Mouse (Mus musculus) lung, embryonic 16.5 days (tissue): ENCODE measurements at regions not wholly inside any gene's neighbourhood (a gene's known extent, or its start where the extent isn't known, plus 50 kb on each side); places are given as distances from the start of the nearest gene placed in this dataset.

Source experiments
- ATAC-seq: fragments of 200-750 bp; cut with Nextera tagmentation; 2 replicates; pipeline ENCODE4 v1.8.0; 2017; ENCODE audit warnings: low read depth, mild to moderate bottlenecking, moderate library complexity
- H3K27ac ChIP-seq: fragments of 300-500 bp; sonication (generic); 2 replicates; pipeline ENCODE4 v1.5.1; 2014; ENCODE audit warnings: mild to moderate bottlenecking, control low read depth, low read length
- H3K27me3 ChIP-seq: fragments of 300-500 bp; sonication (generic); 2 replicates; pipeline ENCODE4 v1.6.1; 2014; ENCODE audit warnings: low read depth, low read length, mixed read lengths; ENCODE audit not compliant: control insufficient read depth, insufficient read depth
- H3K36me3 ChIP-seq: fragments of 300-500 bp; sonication (generic); 2 replicates; pipeline ENCODE4 v1.6.1; 2014; ENCODE audit warnings: low read length; ENCODE audit not compliant: control insufficient read depth, insufficient read depth
- H3K4me1 ChIP-seq: fragments of 300-500 bp; sonication (generic); replicated peaks from 2 replicates; pipeline ENCODE4 v1.6.1; 2014; ENCODE audit warnings: low read length, mixed read lengths; ENCODE audit not compliant: control insufficient read depth, insufficient read depth
- H3K4me2 ChIP-seq: fragments of 300-500 bp; sonication (generic); 2 replicates; pipeline ENCODE4 v1.6.1; 2014; ENCODE audit warnings: low read depth, low read length, control low read depth
- H3K4me3 ChIP-seq: fragments of 300-500 bp; sonication (generic); 2 replicates; pipeline ENCODE4 v1.5.1; 2014; ENCODE audit warnings: mild to moderate bottlenecking, low read length, control low read depth
- H3K9ac ChIP-seq: fragments of 300-500 bp; sonication (generic); 2 replicates; pipeline ENCODE4 v1.6.1; 2014; ENCODE audit warnings: low read length, control low read depth
- H3K9me3 ChIP-seq: fragments of 300-500 bp; sonication (generic); 2 replicates; pipeline ENCODE4 v1.6.1; 2016; ENCODE audit warnings: low read length; ENCODE audit not compliant: control insufficient read depth
- WGBS: fragments of 180-500 bp; shearing (Covaris S2); extraction: QIAGEN DNeasy Blood & Tissue Kit; methylation state at CpG from one replicate; pipeline ENCODE4 v1.1.7; 2014; 5-methylcytosine and 5-hydroxymethylcytosine counted together

DNA sequence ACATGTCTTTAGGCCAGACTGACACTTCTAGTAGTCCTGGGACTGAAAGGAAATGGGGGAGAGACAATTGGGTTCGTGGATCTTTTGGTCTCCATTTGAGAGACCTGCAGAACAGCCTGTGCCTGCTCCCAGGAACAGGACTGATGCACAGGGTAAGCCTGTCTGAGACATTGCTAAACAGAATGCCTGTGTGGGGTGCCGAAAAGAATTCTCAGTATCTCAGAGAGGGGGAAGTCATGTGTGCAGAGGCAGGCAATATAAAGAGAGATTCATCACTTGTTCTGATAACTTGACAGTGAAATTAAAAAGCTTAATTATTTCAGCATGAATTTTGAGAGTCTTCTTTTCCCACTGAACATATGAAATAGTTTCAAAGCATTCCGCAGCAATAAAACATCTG, 268.7 kb downstream of the Rnf144a start:
- no peak overlapping the region for H3K4me2 ChIP-seq
- no peak for ATAC-seq
- H3K9ac ChIP-seq: no peak overlapping the region
- H3K4me1 ChIP-seq: no peaks in the 10 kb centered on the region
- H3K27ac ChIP-seq: no peak overlapping the region
- no peaks in the 10 kb centered on the region for H3K36me3 ChIP-seq
- no peaks in the 10 kb centered on the region for H3K27me3 ChIP-seq
- H3K4me3 ChIP-seq: no peak overlapping the region
- H3K9me3 ChIP-seq: no peaks in the 10 kb centered on the region
- WGBS: 59% methylated on average over 3 of the region's 3 CpGs

DNA sequence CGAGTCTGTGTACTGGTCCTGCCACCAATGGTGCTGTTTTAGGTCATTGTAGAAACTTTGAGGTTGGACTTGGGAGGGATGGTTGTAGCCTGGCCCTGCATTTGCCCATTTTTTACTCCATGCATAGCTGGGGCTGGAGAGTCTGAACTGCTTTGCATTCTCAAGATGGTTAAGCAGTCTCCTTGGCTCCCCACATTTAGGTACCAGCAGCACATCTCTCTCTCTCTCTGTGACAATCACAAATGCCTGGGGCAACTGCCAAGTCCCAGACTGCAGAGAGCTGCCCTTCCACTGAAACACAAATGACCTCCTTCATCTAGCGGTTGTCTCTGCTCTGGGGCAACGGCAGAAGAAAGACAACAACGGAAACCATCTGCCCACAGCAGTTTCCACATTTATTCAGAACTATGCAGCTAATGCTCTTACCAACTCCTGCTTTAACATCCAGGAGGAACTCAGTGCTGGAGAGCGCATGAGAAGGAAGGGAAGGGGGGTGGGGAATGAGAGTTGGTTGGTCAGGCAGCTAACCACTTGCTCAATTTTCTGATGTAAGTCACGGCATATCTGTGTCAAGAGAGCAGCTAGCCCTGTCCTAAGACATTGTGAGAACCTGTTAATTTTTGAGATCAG, 269.9 kb downstream of the Rnf144a start:
- ATAC-seq: no peak
- H3K27me3 ChIP-seq: no peaks in the 10 kb centered on the region
- H3K4me3 ChIP-seq: no peak overlapping the region
- H3K9ac ChIP-seq: no peak overlapping the region
- H3K4me2 ChIP-seq: no peak overlapping the region
- 51% methylated on average over 6 of the region's 6 CpGs for WGBS
- no peak overlapping the region for H3K27ac ChIP-seq
- H3K9me3 ChIP-seq: no peaks in the 10 kb centered on the region
- no peaks in the 10 kb centered on the region for H3K4me1 ChIP-seq
- no peaks in the 10 kb centered on the region for H3K36me3 ChIP-seq

DNA sequence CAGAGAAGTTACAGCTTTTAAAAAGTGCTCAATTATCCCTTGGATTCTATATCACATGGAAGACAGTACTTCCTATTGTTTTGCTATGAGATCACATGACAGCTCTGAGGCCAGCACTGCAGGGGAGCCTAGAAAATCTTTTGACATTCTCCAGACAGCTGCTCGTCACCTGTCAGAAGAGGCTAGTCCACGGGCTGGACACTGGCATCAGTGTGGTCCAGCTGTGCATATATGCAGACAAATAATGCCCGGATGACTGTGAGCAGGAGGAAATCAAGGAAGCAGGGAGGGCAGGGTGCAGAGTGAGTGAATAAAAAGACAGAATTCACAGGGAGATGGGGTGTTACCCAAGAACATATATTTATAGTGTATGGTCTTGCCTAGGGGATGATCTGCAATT, 270.4 kb downstream of the Rnf144a start:
- no peak overlapping the region for H3K27ac ChIP-seq
- WGBS: 45% methylated on average over 3 of the region's 3 CpGs
- no peak overlapping the region for H3K4me2 ChIP-seq
- no peaks in the 10 kb centered on the region for H3K36me3 ChIP-seq
- no peaks in the 10 kb centered on the region for H3K4me1 ChIP-seq
- no peak for ATAC-seq
- H3K9ac ChIP-seq: no peak overlapping the region
- H3K27me3 ChIP-seq: no peaks in the 10 kb centered on the region
- H3K9me3 ChIP-seq: no peaks in the 10 kb centered on the region
- no peak overlapping the region for H3K4me3 ChIP-seq

DNA sequence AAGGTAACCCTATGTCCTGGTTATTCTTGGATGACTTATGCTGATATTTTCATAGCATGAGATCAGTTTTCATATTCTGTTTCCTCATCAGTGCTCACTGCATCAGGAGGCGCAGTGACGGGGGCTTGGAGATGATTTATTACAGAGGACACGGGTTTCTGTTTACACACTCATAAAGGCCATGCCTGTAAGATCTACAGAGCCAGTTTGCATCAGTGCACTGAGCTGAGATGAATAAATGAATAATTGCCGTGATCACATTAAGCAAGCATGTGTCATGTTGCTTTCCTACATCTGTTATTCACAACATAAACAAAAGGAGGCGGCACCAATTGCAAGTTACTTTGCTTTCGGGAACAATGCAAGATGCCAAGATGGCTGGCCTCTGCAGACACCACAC, 271.6 kb downstream of the Rnf144a start:
- ATAC-seq: no peak
- Histone ChIP-seq H3K36me3 (no peaks in the 10 kb centered on the region), H3K9me3 (no peaks in the 10 kb centered on the region), H3K27ac (no peak overlapping the region), H3K27me3 (no peaks in the 10 kb centered on the region), H3K4me2 (no peak overlapping the region), H3K9ac (no peak overlapping the region), H3K4me3 (no peak overlapping the region), H3K4me1 (no peaks in the 10 kb centered on the region)
- WGBS: 35% methylated on average over 6 of the region's 6 CpGs

DNA sequence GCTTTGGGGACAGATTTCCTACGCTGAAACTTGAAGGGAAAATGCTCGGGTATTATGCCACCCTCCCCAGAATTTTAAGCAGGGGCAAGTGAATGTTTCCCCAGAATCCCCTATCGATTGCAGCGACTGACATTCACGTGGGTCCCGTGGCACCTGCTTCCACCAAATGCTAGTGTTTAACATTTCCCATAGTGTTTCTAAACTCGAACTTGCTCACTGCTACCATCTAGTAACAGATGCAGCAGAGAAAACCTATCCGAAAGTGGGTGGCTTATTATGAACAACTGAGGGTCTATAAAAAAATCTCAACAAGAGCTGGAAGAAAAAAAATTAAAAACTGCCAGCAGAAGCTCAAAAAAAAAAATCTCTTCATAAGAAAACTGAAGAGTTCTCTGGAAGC, 284.2 kb downstream of the Rnf144a start:
- H3K4me3 ChIP-seq: no peak overlapping the region
- H3K27ac ChIP-seq: no peak overlapping the region
- WGBS: 86% methylated on average over 8 of the region's 8 CpGs
- H3K4me2 ChIP-seq: no peak overlapping the region
- no peaks in the 10 kb centered on the region for H3K36me3 ChIP-seq
- no peaks in the 10 kb centered on the region for H3K27me3 ChIP-seq
- no peak for ATAC-seq
- no peak overlapping the region for H3K9ac ChIP-seq
- no peaks in the 10 kb centered on the region for H3K9me3 ChIP-seq
- peaks cover 5% of the 10 kb centered on the region; the same call in 1 of the 2 replicates for H3K4me1 ChIP-seq

DNA sequence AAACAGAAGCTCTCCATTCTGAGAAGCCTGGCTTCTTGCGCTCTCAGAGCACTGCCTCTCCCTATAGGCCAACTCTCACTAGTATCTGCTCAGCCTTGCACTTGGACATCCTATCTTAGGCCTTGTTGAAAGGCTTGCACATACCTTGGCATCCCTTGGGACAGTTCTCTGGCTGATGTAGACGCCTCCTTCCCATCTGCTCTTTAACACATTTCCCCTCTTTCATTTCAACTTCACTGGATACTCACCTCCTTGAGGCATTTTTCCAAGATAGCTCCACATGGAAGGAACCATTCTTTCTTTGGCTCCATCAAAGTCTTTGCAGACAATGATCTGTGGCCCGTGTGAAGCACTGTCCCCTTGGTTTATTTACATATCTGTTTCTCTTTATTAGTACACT, 285.0 kb downstream of the Rnf144a start:
- Histone ChIP-seq H3K4me1 (peaks cover 7% of the 10 kb centered on the region; the same call in 1 of the 2 replicates), H3K36me3 (no peaks in the 10 kb centered on the region), H3K9ac (no peak overlapping the region), H3K9me3 (no peaks in the 10 kb centered on the region), H3K27me3 (no peaks in the 10 kb centered on the region), H3K4me3 (no peak overlapping the region), H3K4me2 (no peak overlapping the region), H3K27ac (no peak overlapping the region)
- no peak for ATAC-seq
- WGBS: 80% methylated on average over 3 of the region's 3 CpGs

DNA sequence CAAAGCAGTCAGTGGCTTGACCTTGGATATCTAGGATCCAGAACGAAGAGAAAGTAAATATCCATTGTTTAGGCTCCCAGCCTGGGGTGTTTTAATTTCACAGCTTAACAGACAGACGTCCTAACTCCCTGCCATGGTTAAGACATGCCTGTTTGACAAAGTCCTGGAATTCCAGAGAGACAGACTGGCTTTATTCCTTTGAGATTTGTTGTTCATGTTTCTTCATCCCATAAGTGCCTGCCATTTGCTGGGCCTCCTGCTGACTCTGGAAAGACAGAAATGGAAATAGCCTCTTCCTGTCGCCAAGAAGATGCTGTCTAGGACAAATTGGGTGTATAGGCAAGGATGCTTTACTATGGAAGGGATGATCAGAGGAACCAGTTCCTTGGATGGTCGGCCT, 285.5 kb downstream of the Rnf144a start:
- no peak overlapping the region for H3K27ac ChIP-seq
- ATAC-seq: no peak
- no peaks in the 10 kb centered on the region for H3K36me3 ChIP-seq
- no peak overlapping the region for H3K4me2 ChIP-seq
- H3K9ac ChIP-seq: no peak overlapping the region
- H3K4me3 ChIP-seq: no peak overlapping the region
- H3K27me3 ChIP-seq: no peaks in the 10 kb centered on the region
- no peaks in the 10 kb centered on the region for H3K9me3 ChIP-seq
- H3K4me1 ChIP-seq: peaks cover 7% of the 10 kb centered on the region; the same call in 1 of the 2 replicates
- WGBS: 33% methylated on average over 4 of the region's 4 CpGs

DNA sequence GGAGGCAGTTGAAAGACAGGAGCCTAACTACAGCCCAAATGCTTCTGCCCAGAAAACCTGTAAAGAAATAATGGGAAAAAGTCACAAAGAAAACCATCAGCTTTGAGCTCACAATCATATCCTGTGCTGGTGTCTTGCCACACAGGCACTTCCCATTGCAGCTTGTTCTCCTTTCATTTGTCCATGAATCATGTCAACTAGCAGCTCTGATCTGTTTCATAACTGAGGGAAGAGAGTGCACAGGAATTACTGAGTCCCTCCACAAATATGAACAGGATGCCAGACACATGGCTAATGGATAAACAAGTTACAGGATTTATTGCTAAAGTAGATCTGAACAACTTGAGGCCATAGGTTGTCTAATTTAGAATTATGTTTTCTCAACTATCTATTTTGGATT, 286.2 kb downstream of the Rnf144a start:
- ATAC-seq: no peak
- Histone ChIP-seq H3K9ac (no peak overlapping the region), H3K9me3 (no peaks in the 10 kb centered on the region), H3K4me1 (peaks cover 7% of the 10 kb centered on the region; the same call in 1 of the 2 replicates), H3K4me3 (no peak overlapping the region), H3K27ac (no peak overlapping the region), H3K4me2 (no peak overlapping the region), H3K27me3 (no peaks in the 10 kb centered on the region), H3K36me3 (no peaks in the 10 kb centered on the region)

DNA sequence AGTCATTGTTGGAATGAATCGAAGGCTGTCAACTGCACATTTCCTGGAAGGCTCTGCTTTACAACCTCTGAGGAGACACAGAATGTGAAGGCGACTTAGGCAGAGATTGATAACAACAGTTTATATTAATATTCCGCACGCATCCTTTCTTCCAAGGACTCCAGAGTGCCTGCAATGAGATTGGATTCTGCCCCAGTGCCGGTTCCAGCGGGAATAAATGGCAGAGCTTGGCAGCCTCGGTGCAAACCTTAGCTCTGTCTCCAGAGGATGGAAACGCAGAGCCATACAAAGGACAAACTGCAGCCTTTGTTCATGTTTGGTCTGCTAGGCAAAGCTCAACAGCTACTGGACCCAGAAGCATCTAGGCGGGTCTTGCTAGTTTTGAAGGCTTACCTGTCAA, 288.8 kb downstream of the Rnf144a start:
- ATAC-seq: no peak
- H3K4me2 ChIP-seq: no peak overlapping the region

DNA sequence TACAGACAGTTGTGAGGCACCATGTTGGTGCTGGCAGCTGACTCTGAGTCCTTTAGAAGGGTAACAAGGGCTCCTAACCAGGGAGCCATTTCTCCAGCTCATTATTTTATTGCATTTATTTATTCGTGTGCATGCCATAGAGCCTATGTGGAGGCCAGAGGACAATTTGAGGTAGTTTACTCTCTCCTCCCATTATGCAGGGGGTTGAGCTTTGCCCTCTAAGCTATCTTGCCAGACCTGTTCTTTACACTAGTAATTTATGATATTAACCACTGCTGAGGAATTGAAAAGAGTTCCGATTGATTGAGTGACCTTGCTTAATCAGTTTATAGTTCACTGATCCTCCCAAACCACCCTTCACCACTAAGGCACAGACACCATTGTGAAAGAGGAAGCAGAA, 290.8 kb downstream of the Rnf144a start:
- no peak overlapping the region for H3K9ac ChIP-seq
- no peak overlapping the region for H3K4me2 ChIP-seq
- 87% methylated on average over 2 of the region's 2 CpGs for WGBS
- H3K36me3 ChIP-seq: no peaks in the 10 kb centered on the region
- H3K9me3 ChIP-seq: no peaks in the 10 kb centered on the region
- H3K27ac ChIP-seq: no peak overlapping the region
- no peak for ATAC-seq
- H3K4me1 ChIP-seq: peaks cover 7% of the 10 kb centered on the region; the same call in 1 of the 2 replicates
- H3K27me3 ChIP-seq: no peaks in the 10 kb centered on the region
- no peak overlapping the region for H3K4me3 ChIP-seq

More for the DNA sequence above, 288.8 kb downstream of the Rnf144a start:
- no peak overlapping the region for H3K27ac ChIP-seq
- H3K9ac ChIP-seq: no peak overlapping the region
- H3K4me3 ChIP-seq: no peak overlapping the region
- H3K4me1 ChIP-seq: peaks cover 7% of the 10 kb centered on the region; the same call in 1 of the 2 replicates
- H3K27me3 ChIP-seq: no peaks in the 10 kb centered on the region
- H3K36me3 ChIP-seq: no peaks in the 10 kb centered on the region
- no peaks in the 10 kb centered on the region for H3K9me3 ChIP-seq
- 63% methylated on average over 9 of the region's 9 CpGs for WGBS
